Mouse (Mus musculus) megakaryocyte, embryonic 14.5 days (primary cell): ENCODE data around the gene Ikbke. TPM values are rescaled to one million over a fixed set of nuclear protein-coding genes. Genes with fewer than 3 reads are reported as not detected.

Source experiments
- H3K27me3 ChIP-seq: replicated peaks from 2 replicates; pipeline ENCODE3; 2012; ENCODE audit warnings: inconsistent platforms
- H3K36me3 ChIP-seq: replicated peaks from 2 replicates; pipeline ENCODE3; 2012; ENCODE audit warnings: low read length, inconsistent platforms, mixed read lengths
- H3K4me1 ChIP-seq: 2 replicates; pipeline ENCODE4 v1.6.1; 2012; ENCODE audit warnings: inconsistent platforms
- H3K4me3 ChIP-seq: replicated peaks from 2 replicates; pipeline ENCODE3; 2012; ENCODE audit warnings: moderate library complexity, mild to moderate bottlenecking, inconsistent platforms
- H3K9me3 ChIP-seq: 2 replicates; pipeline ENCODE4 v1.6.1; 2012; ENCODE audit warnings: inconsistent platforms
- FLI1 ChIP-seq: IDR thresholded peaks from 2 replicates; pipeline ENCODE4 v1.6.1; 2012; ENCODE audit warnings: low read length, inconsistent platforms, mixed read lengths
- GATA1 ChIP-seq: IDR thresholded peaks from 3 replicates; pipeline ENCODE4 v1.6.1; 2012; ENCODE audit warnings: mixed read lengths, low read length, inconsistent platforms, borderline replicate concordance
- polyA plus RNA-seq: library from polyadenylated mRNA; stranded (reverse); fragments of >175 nt; gene quantifications from 2 replicates; pipeline ENCODE4 v1.2.3, GENCODE M21; 2012; ENCODE audit warnings: low replicate concordance; ENCODE audit not compliant: insufficient read depth

Gene Ikbke
- polyA plus RNA-seq, 1 experiment, result 15.6 TPM

DNA sequence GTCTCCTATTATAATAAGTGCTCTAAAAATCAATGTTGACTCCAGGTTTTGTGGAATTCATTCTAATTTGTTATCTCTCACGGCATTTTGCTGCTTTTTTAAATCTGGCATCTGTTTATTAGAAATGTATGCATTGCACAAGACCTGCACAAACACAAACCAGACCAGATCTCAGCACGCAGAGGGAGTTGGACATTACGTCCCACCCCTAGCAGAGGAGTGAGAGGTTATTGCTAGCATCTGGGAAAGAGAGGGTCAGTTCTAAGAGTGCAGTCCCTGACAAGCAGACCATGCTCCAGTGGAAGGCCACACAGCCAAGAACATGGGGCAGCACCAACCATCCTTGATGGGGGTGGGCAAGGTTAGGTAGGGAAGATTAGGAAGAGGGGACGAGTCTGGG lies 5.2 kb upstream of the Ikbke start:
- no peak for TF ChIP-seq GATA1
- no peak for TF ChIP-seq FLI1
- H3K4me1 ChIP-seq, result peaks cover 67% of the 10 kb centered on the region

GRCm38 (mm10) chr1:131284167-131284566 lies 4.8 kb upstream of the Ikbke start:
- Histone ChIP-seq H3K4me1 (peaks cover 72% of the 10 kb centered on the region), H3K9me3 (no peaks in the 10 kb centered on the region), H3K4me3 (no peak overlapping the region), H3K36me3 (peaks cover 34% of the 10 kb centered on the region), H3K27me3 (peaks cover 6% of the 10 kb centered on the region)
- TF ChIP-seq GATA1, result no peak
- TF ChIP-seq FLI1, result no peak

More for the DNA sequence above, 5.2 kb upstream of the Ikbke start:
- Histone ChIP-seq H3K9me3 (no peaks in the 10 kb centered on the region), H3K4me3 (no peak overlapping the region), H3K27me3 (peaks cover 6% of the 10 kb centered on the region), H3K36me3 (peaks cover 39% of the 10 kb centered on the region)

- Histone ChIP-seq H3K27me3 (peaks cover 9% of the 10 kb centered on the region), H3K36me3 (peaks cover 16% of the 10 kb centered on the region), H3K4me3 (no peak overlapping the region), H3K9me3 (no peaks in the 10 kb centered on the region), H3K4me1 (peaks cover 83% of the 10 kb centered on the region)
- TF ChIP-seq FLI1 (no peak), GATA1 (no peak)
Observed at GRCm38 (mm10) chr1:131281731-131282130, 2.3 kb upstream of the Ikbke start.

DNA sequence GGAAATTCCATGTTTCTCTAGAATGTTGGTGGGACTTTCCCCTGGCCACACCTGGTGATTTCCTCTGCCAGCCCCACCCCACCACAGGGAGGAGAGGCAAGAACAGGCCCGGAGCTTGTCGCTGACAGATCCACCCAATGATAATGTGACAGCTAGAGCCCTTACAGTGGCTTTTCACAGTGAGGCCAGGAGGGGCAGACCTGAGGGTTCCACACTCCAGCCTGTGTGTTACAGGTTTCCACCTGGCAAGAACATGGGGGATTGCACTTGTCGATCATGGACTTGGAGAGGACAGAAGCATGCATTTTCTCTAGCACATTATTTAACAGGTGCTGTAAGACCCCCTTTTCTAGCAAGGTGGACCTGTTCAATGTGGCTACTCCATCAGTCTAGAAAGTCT lies 874 bp upstream of the Ikbke start:
- Histone ChIP-seq H3K36me3 (peaks cover 16% of the 10 kb centered on the region), H3K4me1 (peaks cover 88% of the 10 kb centered on the region), H3K27me3 (peaks cover 9% of the 10 kb centered on the region), H3K4me3 (no peak overlapping the region), H3K9me3 (no peaks in the 10 kb centered on the region)
- TF ChIP-seq FLI1, result no peak
- no peak for TF ChIP-seq GATA1

- TF ChIP-seq FLI1 (no peak), GATA1 (no peak)
- Histone ChIP-seq H3K4me3 (peak overlapping the region; percentile 91), H3K4me1 (peaks cover 88% of the 10 kb centered on the region)
Observed at GRCm38 (mm10) chr1:131278606-131279455, 575 bp downstream of the Ikbke start.

DNA sequence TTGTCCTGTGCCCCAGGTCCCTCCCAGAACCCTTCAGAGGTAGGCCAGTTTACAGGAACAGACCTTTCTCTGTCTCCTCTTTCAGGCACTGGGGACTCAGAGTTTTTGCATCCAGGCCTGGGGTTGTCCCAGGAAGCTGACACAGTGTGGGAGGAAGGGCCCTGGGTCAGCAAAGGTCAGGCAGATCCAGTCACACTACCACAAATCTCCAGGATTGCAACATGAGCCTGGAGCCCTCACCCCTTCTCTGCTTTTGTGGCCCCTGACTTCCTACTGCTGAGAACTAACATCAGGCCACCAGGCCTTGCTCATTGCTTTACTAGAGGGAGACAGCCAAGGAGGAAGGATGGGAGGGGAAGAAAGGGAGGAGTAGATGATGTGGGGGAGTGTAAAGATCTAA lies 2.6 kb downstream of the Ikbke start:
- H3K4me1 ChIP-seq, result peaks cover 90% of the 10 kb centered on the region

More at GRCm38 (mm10) chr1:131278606-131279455, 575 bp downstream of the Ikbke start:
- Histone ChIP-seq H3K27me3 (peaks cover 9% of the 10 kb centered on the region), H3K36me3 (peaks cover 28% of the 10 kb centered on the region), H3K9me3 (no peaks in the 10 kb centered on the region)

DNA sequence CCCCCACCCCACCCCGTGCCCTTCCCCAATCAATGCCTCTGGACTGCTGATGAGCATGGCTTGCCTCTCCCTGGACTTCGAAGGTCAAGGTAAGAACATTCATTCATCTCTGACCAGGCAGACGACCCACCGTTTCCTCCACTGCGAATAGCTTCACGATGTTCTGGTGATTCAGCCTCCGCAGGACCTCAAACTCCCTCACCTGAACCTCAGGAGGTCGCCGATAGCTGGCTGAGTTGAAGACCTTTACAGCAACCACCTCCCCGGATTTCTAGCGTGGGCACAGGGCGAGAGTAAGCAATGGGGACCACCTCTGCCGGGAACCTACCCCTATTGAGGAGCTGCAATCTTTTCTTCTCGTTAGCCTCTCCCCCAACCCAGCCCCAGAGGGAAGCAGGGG lies 3.8 kb downstream of the Ikbke start:
- no peaks in the 10 kb centered on the region for H3K9me3 ChIP-seq
- H3K4me3 ChIP-seq, result no peak overlapping the region
- H3K4me1 ChIP-seq, result peaks cover 98% of the 10 kb centered on the region
- peaks cover 56% of the 10 kb centered on the region for H3K36me3 ChIP-seq
- TF ChIP-seq FLI1 (no peak), GATA1 (no peak)
- H3K27me3 ChIP-seq, result peaks cover 4% of the 10 kb centered on the region

More for the DNA sequence above, 2.6 kb downstream of the Ikbke start:
- Histone ChIP-seq H3K27me3 (peaks cover 7% of the 10 kb centered on the region), H3K36me3 (peaks cover 44% of the 10 kb centered on the region), H3K4me3 (peak overlapping the region; percentile 20), H3K9me3 (no peaks in the 10 kb centered on the region)
- TF ChIP-seq GATA1 (no peak), FLI1 (no peak)

DNA sequence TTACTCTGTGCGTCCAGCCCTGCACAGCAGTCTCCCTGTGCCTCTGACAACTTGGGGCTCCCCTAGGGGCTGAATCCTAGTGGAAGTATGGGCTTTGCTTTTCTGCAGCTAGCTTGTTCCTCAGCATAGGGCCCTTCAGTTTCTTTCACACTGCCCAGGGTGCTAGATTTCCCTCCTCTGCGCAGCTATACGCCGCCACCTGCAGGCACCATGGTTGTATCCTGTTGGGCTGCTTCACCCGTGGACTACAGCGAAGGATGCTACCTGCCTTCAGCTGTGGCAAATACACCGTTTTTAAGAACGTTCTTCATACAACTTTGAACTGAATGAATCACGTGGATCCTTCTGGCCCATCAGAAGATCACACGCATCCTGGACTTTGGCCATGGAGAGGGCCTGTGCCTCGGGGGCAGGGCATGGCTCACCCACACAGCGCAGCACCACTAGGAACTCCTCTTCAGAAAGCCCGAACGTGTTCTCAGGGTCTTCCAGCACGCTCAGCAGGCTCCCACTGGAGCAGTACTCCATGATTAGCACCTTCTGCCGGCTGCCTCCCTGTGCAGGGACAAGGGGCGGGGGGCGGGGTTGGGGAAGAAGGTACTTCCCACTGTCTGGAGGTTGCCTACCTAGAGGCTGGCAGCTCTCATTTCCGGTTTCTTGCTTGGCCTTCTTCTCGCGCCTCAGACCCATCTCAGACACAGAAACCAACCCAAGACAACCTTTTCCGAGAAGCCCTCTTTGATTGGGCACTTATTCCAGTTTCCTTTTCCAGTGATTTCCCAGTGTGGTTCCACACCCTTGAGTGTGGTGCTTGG lies 4.5 kb downstream of the Ikbke start:
- no peak overlapping the region for H3K4me3 ChIP-seq
- peaks cover 4% of the 10 kb centered on the region for H3K27me3 ChIP-seq
- no peak for TF ChIP-seq FLI1
- peaks cover 98% of the 10 kb centered on the region for H3K4me1 ChIP-seq
- H3K36me3 ChIP-seq, result peaks cover 63% of the 10 kb centered on the region
- H3K9me3 ChIP-seq, result no peaks in the 10 kb centered on the region

DNA sequence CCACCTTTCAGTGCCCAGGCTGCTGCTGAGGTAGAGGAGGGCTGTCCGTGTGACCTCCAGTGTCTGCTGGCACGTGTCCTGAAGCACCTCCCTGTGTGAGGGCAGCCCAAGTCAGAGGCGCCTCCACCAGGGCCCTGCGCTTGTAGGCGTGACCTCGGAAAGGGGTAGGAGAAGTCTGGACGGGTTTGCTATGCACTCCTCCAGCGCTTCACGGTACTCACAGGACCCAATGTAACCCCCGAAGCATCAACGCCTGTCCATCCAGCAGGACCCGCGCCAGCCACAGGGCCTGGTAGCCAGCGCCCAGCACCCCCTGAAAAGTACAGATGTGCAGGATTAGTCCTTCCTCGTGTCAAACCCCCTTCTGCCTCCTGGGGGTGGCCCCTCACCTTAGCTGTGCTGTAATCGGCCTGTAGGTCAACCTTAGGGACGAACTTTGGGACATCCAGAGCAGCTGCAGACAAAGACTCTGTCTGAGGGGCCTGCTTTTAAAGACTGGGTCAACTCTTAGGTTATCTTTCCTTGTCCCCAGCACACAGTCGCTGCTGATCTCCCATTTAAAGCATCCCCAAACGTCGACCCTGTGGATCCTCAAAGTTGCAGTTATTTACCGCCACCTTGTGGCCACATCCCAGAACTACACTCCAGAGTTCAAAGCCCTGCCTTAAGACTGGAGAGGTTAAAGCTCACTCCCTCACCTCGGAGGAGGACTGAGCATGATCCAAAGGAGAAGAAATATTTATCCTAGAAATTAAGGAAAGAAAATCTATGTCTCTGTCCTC lies 9.4 kb downstream of the Ikbke start:
- Histone ChIP-seq H3K36me3 (peaks cover 75% of the 10 kb centered on the region), H3K4me1 (peaks cover 63% of the 10 kb centered on the region), H3K9me3 (no peaks in the 10 kb centered on the region), H3K27me3 (peaks cover 14% of the 10 kb centered on the region), H3K4me3 (no peak overlapping the region)
- TF ChIP-seq GATA1 (no peak), FLI1 (no peak)

DNA sequence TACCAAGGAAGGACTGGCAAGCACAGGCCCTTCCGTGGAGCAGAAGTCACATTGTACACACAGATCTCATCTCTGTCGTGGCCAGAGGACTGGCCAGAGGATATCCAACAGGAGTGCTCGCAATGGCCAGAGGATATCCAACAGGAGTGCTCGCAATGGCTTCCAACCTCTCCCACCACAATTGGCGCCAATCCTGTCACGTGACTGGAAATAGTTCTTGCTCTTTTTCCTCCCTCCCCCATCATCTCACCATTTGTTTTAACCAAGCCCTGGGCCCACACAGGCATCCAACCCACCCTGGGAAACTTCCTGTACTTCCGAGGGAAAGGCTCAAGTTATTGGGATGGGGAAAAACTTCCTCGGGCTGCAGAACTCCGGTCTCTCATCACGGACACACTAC lies 10.6 kb downstream of the Ikbke start:
- Histone ChIP-seq H3K9me3 (no peaks in the 10 kb centered on the region), H3K4me1 (peaks cover 51% of the 10 kb centered on the region), H3K27me3 (peaks cover 14% of the 10 kb centered on the region), H3K36me3 (peaks cover 71% of the 10 kb centered on the region), H3K4me3 (no peak overlapping the region)
- TF ChIP-seq FLI1 (no peak), GATA1 (no peak)
